Mouse (Mus musculus) ES-Bruce4 (cell line): ENCODE measurements around the gene Trpv6. TPM values are rescaled to one million over a fixed set of nuclear protein-coding genes. Genes with fewer than 3 reads are reported as not detected.

Experiments used
- H3K27ac ChIP-seq: 2 replicates; pipeline ENCODE4 v1.5.1; 2012; ENCODE audit warnings: low read length, inconsistent platforms; ENCODE audit not compliant: insufficient read depth
- H3K27me3 ChIP-seq: 2 replicates; pipeline ENCODE4 v1.6.1; 2012; ENCODE audit warnings: mild to moderate bottlenecking, low read length, inconsistent platforms; ENCODE audit not compliant: control insufficient read depth, poor library complexity, insufficient read depth, severe bottlenecking
- H3K36me3 ChIP-seq: 2 replicates; pipeline ENCODE4 v1.6.1; 2012; ENCODE audit warnings: inconsistent platforms, mild to moderate bottlenecking, low read length, moderate library complexity; ENCODE audit not compliant: control insufficient read depth, poor library complexity, insufficient read depth, severe bottlenecking
- H3K4me1 ChIP-seq: one replicate; pipeline ENCODE4 v1.8.1; 2011; ENCODE audit warnings: low read length; ENCODE audit not compliant: control insufficient read depth, insufficient read depth
- H3K4me3 ChIP-seq: 2 replicates; pipeline ENCODE4 v1.5.1; 2011; ENCODE audit warnings: low read depth, mild to moderate bottlenecking, low read length
- H3K9ac ChIP-seq: 2 replicates; pipeline ENCODE4 v1.6.1; 2012; ENCODE audit warnings: low read depth, mild to moderate bottlenecking, inconsistent platforms; ENCODE audit not compliant: poor library complexity, severe bottlenecking
- H3K9me3 ChIP-seq: replicated peaks from 2 replicates; pipeline ENCODE4 v1.6.1; 2012; ENCODE audit warnings: mild to moderate bottlenecking, low read length, inconsistent platforms; ENCODE audit not compliant: control insufficient read depth, poor library complexity, insufficient read depth, severe bottlenecking
- CTCF ChIP-seq: IDR thresholded peaks from one replicate; pipeline ENCODE4 v1.8.1; 2011; ENCODE audit warnings: low read depth, low read length
- EP300 ChIP-seq: IDR thresholded peaks from 2 replicates; pipeline ENCODE4 v1.6.1; 2011; ENCODE audit warnings: low read depth, low read length; ENCODE audit not compliant: insufficient read depth
- POLR2A ChIP-seq: IDR thresholded peaks from one replicate; pipeline ENCODE4 v1.8.1; 2011; ENCODE audit warnings: low read length; ENCODE audit not compliant: insufficient read depth
- polyA plus RNA-seq: library from polyadenylated mRNA; stranded (reverse); fragments of >200 nt; gene quantifications from 2 replicates; pipeline ENCODE4 v1.2.4, GENCODE M21; 2011; ENCODE audit warnings: low read depth; ENCODE audit not compliant: missing spikeins, insufficient read depth, insufficient read length

The Trpv6 gene
- polyA plus RNA-seq, 1 experiment: not detected

DNA sequence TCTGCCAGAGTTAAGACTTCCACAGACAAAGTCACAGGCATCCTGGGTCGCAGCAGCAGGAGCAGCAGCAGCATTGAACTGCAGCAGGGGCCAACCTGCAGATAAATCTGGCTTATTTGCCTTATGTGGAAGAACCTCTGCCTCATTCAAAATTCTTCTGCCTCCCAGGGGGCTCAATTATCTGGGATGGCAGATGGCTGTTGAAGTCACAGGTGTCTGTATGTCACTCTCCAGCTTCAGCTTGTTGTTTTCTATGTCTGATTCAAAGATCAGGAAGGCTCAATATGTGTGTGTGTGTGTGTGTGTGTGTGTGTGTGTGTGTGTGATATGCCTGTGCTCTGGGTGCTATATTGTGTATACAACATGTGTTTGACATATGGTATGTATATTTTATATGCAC, 1.2 kb upstream of the Trpv6 start:
- no peak overlapping the region for H3K4me3 ChIP-seq
- H3K4me1 ChIP-seq: no peaks in the 10 kb centered on the region
- H3K27me3 ChIP-seq: no peaks in the 10 kb centered on the region; the same call in 1 of the 2 replicates
- H3K9me3 ChIP-seq: no peaks in the 10 kb centered on the region
- no peak overlapping the region for H3K9ac ChIP-seq
- TF ChIP-seq CTCF (no peak), EP300 (no peak), POLR2A (no peak)
- H3K27ac ChIP-seq: no peak overlapping the region
- no peaks in the 10 kb centered on the region for H3K36me3 ChIP-seq

GRCm38 (mm10) chr6:41635211-41635610, 994 bp downstream of the Trpv6 start:
- no peak overlapping the region for H3K27ac ChIP-seq
- H3K9ac ChIP-seq: no peak overlapping the region
- H3K9me3 ChIP-seq: no peaks in the 10 kb centered on the region
- no peaks in the 10 kb centered on the region for H3K27me3 ChIP-seq
- no peaks in the 10 kb centered on the region for H3K36me3 ChIP-seq
- H3K4me3 ChIP-seq: no peak overlapping the region
- no peaks in the 10 kb centered on the region for H3K4me1 ChIP-seq
- TF ChIP-seq EP300 (no peak), CTCF (no peak), POLR2A (no peak)

DNA sequence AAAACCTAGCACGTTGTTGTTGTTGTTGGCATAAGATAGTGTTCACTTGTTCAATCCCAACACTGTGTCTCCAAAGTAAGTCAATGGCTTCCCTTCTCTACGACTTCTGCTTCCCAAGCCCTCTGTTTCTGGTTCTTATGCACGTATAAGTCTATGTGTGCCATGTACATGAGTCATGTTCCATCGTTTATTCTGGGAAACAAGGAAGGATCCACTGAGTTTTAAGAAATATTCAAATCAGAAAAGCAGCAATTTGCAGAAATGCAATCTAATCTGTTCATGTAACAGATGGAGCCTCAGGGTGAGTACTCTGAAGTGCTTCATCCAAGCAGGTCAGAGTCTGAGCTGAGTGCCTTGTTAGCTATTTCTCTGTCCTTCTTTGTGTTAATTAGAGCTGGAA, 4.7 kb downstream of the Trpv6 start:
- H3K36me3 ChIP-seq: no peaks in the 10 kb centered on the region
- no peak for TF ChIP-seq POLR2A
- no peak for TF ChIP-seq EP300
- no peak for TF ChIP-seq CTCF
- H3K27ac ChIP-seq: no peak overlapping the region
- no peaks in the 10 kb centered on the region for H3K9me3 ChIP-seq
- no peaks in the 10 kb centered on the region for H3K4me1 ChIP-seq
- no peak overlapping the region for H3K4me3 ChIP-seq
- no peak overlapping the region for H3K9ac ChIP-seq
- H3K27me3 ChIP-seq: no peaks in the 10 kb centered on the region

DNA sequence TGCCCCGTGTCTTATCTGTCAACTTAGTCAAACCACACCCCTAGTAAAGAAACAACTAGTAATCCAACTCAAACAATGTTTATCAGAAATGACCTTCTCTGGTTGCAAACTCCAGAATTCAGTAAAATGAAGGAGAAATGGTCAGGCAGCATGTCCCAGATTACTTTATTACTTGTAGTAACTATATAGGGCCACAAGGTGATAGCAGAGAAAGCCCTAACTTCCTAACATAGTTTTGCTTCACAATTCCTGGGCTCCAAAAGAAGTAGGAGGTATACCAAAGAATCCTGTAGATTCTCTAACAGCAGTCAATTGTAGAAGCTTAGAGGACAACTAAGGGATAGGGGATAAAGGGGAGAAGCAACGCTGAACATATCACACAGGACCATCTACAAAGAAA, 5.4 kb downstream of the Trpv6 start:
- TF ChIP-seq EP300 (no peak), POLR2A (no peak), CTCF (no peak)
- H3K4me3 ChIP-seq: no peak overlapping the region
- H3K9me3 ChIP-seq: no peaks in the 10 kb centered on the region
- H3K27ac ChIP-seq: no peak overlapping the region
- H3K36me3 ChIP-seq: no peaks in the 10 kb centered on the region
- no peaks in the 10 kb centered on the region for H3K4me1 ChIP-seq
- H3K9ac ChIP-seq: no peak overlapping the region
- H3K27me3 ChIP-seq: no peaks in the 10 kb centered on the region

DNA sequence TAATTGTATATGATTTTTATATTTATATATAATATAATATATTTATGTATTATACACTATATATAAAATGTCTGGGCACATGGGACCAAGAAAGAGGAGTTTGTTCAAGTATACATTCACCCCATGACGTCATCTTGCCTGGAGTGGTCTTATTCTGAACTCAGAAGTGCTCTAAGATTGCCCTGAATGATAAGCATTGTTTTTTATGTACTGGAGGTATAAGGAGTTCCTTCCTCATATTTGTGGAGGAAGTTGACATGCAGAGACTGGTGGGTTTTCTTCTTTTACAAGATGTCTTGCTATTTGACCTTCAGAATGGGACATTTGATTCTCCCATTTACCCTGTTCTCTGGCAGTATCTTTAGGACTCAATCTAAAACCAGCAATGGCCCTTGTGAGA, 8.0 kb downstream of the Trpv6 start:
- Histone ChIP-seq H3K27ac (no peak overlapping the region), H3K9me3 (no peaks in the 10 kb centered on the region), H3K4me3 (no peak overlapping the region), H3K4me1 (no peaks in the 10 kb centered on the region), H3K27me3 (no peaks in the 10 kb centered on the region), H3K36me3 (no peaks in the 10 kb centered on the region), H3K9ac (no peak overlapping the region)
- TF ChIP-seq POLR2A: no peak
- TF ChIP-seq CTCF: no peak
- TF ChIP-seq EP300: no peak

- Histone ChIP-seq H3K36me3 (no peaks in the 10 kb centered on the region), H3K4me1 (no peaks in the 10 kb centered on the region), H3K9ac (no peak overlapping the region), H3K27ac (no peak overlapping the region), H3K4me3 (no peak overlapping the region), H3K9me3 (no peaks in the 10 kb centered on the region), H3K27me3 (no peaks in the 10 kb centered on the region)
- TF ChIP-seq POLR2A (no peak), CTCF (peak; percentile 71)
Observed at GRCm38 (mm10) chr6:41622661-41623060, 13.5 kb downstream of the Trpv6 start.
